Mouse (Mus musculus): ENCODE measurements around the gene Ifnar2.

DNA sequence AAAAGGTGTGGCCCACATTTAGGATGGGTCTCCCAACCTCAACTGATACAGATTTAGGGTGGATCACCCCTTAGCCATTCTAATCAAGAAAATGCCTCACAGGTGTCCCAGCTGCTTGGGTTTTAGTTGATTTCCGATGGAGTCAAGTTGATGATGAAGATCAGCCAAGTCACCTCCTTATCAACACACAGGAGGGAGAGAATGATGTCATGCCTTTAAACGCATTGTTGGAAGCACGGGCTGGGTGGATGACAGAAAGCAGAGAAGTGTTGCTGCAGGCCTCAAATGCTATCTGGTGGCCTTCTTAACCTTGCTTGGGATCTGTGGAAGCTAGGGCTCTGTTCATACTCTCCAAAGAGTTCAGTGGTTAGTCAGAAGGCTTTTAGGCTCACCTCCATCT is 61.5 kb downstream of the Ifnar2 start:
- TF ChIP-seq POLR2A (IDR thresholded peaks at IDR 0.05; ENCODE audit: insufficient read depth, low read depth, low read length), result no peak
- no peak for TF ChIP-seq CTCF (IDR thresholded peaks at IDR 0.05)

Measured in heart, adult 2 months (tissue).